Mouse (Mus musculus) forelimb bud, embryonic 11.5 days (tissue): ENCODE results near the gene Acmsd.

Experiments used
- DNase-seq: peaks from one replicate; pipeline ENCODE4 v3.0.0-alpha.2; 2012; ENCODE audit warnings: low read depth, low spot score

The Acmsd gene

GRCm38 (mm10) chr1:127775206-127775720, 46.0 kb downstream of the Acmsd start:
- no peak for DNase-seq

- no peak for DNase-seq
Measured at GRCm38 (mm10) chr1:127776246-127776645, 47.0 kb downstream of the Acmsd start.

DNA sequence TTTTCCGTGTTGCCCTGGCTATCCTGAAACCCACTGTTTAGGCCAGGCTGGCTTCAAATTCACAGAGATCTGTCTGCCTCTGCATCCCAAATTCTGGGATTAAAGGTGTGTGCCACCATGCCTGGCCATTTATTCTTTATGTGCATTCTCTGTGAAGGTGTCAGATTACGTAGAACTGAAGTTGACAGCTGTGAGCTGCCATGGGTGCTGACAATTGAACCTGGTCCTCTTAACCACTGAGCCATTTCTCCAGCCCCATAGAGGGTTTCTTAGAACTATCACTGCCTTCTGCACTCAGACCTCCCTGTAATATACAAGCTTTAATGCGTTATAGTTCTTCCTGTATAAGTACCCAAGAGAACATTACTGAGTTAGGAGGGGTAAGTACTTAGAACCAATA, 49.4 kb downstream of the Acmsd start:
- DNase-seq, result no peak

- no peak for DNase-seq
Measured at GRCm38 (mm10) chr1:127780142-127780541, 50.9 kb downstream of the Acmsd start.

DNA sequence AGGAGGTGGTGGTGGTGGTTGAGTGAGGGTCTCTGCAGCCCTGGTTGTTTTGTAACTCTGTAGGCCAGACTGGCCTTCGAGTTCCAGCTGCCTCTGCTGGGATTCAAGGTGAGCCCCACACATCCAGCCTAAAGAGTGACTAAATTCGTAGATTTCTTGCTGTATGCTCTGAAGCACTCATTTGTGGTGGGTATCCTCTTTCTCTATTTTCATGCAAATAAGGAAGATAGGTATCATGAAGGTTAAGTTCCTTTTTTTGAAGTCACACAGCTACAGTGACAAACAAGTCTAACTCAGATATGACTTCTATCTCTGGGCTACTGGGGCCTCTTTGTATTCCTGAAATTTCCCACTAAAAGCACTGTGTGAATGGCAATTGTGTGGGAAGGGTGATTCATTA, 51.6 kb downstream of the Acmsd start:
- DNase-seq, result no peak

DNA sequence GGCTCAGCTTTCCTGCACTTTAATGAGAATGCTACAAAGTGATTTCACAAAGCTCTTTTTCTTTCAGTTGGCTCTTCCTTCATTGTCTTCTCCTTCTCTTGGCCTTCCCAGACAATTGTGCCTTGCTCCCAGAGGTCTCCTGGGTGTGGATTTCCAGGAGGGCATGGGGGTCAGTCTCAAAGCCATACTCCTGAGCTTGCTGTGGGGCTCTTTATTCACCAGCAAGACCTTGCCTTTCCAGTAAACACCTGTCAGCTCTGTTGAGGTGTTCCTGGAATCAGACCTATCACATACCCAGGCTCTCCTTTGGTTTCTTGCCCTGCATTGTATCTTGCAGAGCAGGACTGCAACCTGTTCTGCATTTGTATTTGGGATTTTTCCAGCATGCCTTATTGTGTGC, 54.6 kb downstream of the Acmsd start:
- DNase-seq, result no peak

- DNase-seq, result no peak
Measured at GRCm38 (mm10) chr1:127785882-127786281, 56.7 kb downstream of the Acmsd start.

GRCm38 (mm10) chr1:127788943-127789342, 59.7 kb downstream of the Acmsd start:
- no peak for DNase-seq

- DNase-seq, result no peak
Measured at GRCm38 (mm10) chr1:127793459-127793858, 64.2 kb downstream of the Acmsd start.

- DNase-seq, result no peak
Measured at GRCm38 (mm10) chr1:127795087-127795769, 66.0 kb downstream of the Acmsd start.

DNA sequence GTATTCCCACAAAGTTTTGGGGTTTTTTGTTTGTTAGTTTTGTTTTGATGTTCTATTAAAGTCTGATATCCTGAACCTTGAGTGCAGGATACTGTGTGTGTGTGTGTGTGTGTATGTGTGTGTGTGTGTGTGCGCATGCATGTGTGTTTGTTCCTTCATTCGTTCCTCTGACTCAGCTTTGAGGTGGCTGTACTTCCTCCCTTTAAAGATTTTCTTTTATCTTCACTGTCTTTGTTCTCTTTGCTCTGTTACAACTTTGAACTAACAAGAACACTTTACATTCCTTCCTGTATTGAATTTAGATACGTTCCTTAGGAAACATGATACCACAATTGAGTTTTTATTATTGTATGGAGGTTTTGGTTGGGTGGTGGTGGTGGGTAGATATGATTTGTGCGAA, 67.1 kb downstream of the Acmsd start:
- DNase-seq, result no peak

DNA sequence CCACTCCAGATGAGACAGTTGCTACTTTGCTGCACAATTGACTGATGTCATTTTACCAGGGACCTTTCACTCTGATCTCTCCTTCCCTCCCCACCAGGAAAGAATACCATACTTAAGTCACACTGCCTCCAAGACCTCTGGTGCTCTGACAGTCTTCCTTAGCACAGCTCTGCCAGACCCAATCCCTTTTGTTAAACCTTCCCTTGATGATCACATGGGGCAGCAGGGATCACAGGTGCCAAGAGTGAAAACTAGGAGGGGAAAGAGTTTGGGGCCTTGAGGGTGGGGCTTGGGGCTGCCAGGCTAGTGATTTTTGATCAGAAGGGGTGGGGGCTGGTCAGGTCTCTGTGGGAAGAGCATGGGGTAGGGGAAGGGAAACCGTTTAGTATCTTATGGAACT, 67.5 kb downstream of the Acmsd start:
- no peak for DNase-seq

DNA sequence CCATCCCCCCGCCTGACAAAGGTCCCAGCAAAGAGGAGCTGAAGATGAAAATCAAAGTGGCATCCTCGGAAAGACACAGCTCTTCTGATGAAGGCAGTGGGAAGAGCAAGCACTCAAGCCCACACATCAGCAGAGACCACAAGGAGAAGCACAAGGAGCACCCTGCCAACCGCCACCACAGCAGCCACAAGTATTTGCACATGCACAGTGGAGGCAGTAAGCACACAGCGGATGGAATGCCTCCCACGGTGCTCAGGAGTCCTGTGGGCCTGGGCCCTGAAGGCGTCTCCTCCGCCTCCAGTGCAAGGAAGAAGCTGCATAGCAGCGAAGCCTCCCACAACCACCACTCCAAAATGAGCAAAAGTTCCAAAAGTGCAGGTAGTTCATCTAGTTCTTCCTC, 73.7 kb downstream of the Acmsd start:
- no peak for DNase-seq

GRCm38 (mm10) chr1:127808671-127809070, 79.5 kb downstream of the Acmsd start:
- DNase-seq, result no peak

DNA sequence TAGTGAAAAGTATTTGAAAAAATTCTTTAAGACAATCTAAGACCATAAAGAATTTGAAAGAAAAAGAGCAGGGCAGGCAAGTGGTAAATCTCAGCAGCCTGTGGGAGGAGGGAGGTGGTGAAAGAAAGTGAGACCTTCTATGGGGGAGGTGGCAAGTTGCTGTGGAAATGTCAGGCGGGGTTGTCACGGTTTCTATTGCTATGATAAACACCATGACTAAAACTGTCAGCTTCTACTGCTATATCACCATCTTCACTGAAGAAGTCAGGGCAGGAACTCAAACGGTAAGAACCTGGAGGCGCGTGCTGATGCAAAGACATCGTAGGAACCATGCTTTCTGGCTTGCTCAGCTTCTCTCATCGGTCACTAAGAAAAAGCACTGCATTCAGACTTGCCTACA, 83.7 kb downstream of the Acmsd start:
- DNase-seq, result no peak

- no peak for DNase-seq
Measured at GRCm38 (mm10) chr1:127816381-127816780, 87.2 kb downstream of the Acmsd start.
